Mouse (Mus musculus) testis, adult 2 months (tissue): ENCODE data around the gene Vsir.

Source experiments
- CTCF ChIP-seq: fragments of 200-500 bp; IDR thresholded peaks from 2 replicates; pipeline ENCODE4 v1.5.1; 2012; ENCODE audit warnings: low read depth, mild to moderate bottlenecking, inconsistent platforms, low read length, moderate library complexity; ENCODE audit not compliant: control insufficient read depth, insufficient read depth, insufficient replicate concordance
- POLR2A ChIP-seq: fragments of 200-500 bp; IDR thresholded peaks from 2 replicates; pipeline ENCODE4 v1.6.1; 2012; ENCODE audit warnings: low read depth, mild to moderate bottlenecking, inconsistent platforms, low read length, moderate library complexity; ENCODE audit not compliant: control insufficient read depth

GRCm38 (mm10) chr10:60407831-60408230 lies 61.2 kb downstream of the Vsir start:
- TF ChIP-seq CTCF = peak; percentile 97
- no peak for TF ChIP-seq POLR2A
